Mouse (Mus musculus) forelimb bud, embryonic 11.5 days (tissue): ENCODE data around the gene Adamts16.

Experiments
- DNase-seq: peaks from one replicate; pipeline ENCODE4 v3.0.0-alpha.2; 2012; ENCODE audit warnings: low read depth, low spot score

Adamts16 gene

DNA sequence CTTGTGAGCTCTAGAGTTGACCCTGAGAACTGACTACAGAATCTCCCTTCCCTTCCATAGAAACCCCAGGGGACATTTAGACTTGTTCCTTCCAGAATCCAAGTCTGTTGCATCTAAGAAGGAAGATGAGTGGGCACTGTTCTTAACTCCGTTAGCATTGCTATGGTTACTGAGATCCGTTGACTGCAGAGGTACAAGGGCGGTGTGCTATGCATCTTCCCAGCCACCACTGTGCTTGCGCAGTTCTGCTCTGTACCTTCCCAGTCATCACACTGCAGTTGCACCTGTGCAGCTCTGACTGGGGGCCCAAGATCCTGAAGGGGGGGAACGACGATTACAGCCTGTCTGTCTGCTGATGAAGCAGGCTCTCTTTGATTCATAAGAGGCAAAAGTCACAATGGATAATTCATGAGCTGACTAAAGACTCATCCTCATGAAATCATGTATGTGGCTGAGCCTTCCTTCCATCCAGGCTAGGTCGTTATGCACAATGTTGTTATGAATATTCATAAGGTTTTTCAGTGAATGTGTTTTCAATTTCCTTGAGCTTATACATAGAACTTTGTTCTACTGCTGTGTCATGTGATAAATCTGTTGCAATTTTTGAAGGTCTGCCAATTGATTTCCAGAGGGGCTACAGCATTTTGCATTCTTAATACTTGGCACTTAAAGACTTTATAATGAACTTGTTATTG, 127.4 kb downstream of the Adamts16 start:
- DNase-seq, result no peak

GRCm38 (mm10) chr13:70713331-70713730, 128.3 kb downstream of the Adamts16 start:
- DNase-seq, result no peak

GRCm38 (mm10) chr13:70707158-70707854, 134.3 kb downstream of the Adamts16 start:
- DNase-seq, result no peak

GRCm38 (mm10) chr13:70702904-70703303, 138.7 kb downstream of the Adamts16 start:
- no peak for DNase-seq

GRCm38 (mm10) chr13:70698812-70699387, 142.7 kb downstream of the Adamts16 start:
- DNase-seq, result no peak

GRCm38 (mm10) chr13:70689452-70689960, 152.1 kb downstream of the Adamts16 start:
- DNase-seq, result no peak

GRCm38 (mm10) chr13:70685825-70686224, 155.8 kb downstream of the Adamts16 start:
- no peak for DNase-seq

- no peak for DNase-seq
Observed at GRCm38 (mm10) chr13:70684976-70685609, 156.5 kb downstream of the Adamts16 start.

GRCm38 (mm10) chr13:70681411-70682183, 160.0 kb downstream of the Adamts16 start:
- DNase-seq, result peak; percentile 35

DNA sequence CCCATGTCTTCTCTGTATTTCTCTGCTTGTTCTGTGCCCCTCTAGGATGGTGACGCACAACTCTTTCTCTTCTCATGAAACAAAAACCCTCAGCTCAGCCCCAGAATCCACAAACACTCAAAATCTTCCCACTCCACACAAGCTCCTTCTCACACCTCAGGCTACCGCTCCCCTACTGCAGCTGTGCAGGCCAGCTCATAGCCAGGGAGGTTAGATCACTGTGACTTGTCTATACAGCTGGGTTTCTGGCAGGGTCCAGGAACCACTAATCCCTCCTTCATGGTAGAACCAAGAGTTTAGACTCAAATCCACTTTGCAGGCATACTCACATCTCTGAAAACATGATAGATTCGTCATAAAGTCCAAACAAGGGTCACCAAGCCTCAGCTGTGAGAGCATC, 161.3 kb downstream of the Adamts16 start:
- no peak for DNase-seq
